Comparison of ENCODE assay signal across 17 mouse cellular contexts in the genomic region with DNA sequence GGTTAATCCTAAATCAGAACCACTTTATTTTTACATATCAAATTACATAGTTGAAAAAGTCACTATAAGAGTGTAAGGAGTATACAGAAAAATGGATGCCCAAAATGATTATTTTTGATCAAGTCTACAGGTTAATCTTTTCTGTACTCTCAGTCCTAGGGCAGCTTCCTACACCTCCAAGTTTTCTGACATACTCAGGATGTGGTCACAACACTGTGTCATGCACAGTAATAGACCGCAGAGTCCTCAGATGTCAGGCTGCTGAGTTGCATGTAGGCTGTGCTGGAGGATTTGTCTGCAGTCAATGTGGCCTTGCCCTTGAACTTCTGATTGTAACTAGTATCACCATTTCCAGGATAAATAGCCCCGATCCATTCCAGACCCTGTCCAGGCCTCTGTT.
DNase-seq lines count a peak whose midpoint lies in the region; TF ChIP-seq lines count a peak whose summit lies in the region.
"Had no signal": no experiment of that assay in that cellular context is flagged by ENCODE, and none has a peak within 500 bp of the region (broad histone marks: within the 10 kb centered on the region; RNA-seq: fewer than 3 reads in every experiment).

No protein-coding gene starts in this region.

- H3K9me3 ChIP-seq in midbrain, embryonic 10.5 days (replicated peaks), result peaks cover 38% of the 10 kb centered on the region
- H3K9me3 ChIP-seq: embryonic facial prominence, embryonic 12.5 days; liver, embryonic 12.5 days had no signal

- WGBS in midbrain, embryonic 10.5 days, result 91% methylated on average over 2 of the region's 2 CpGs

- intact Hi-C loops in gastrocnemius, adult 2 months (cut with DNase I), result no loop called here

- H3K27me3 ChIP-seq in midbrain, embryonic 10.5 days (ENCODE audit: low read depth, poor library complexity, severe bottlenecking), result no peaks in the 10 kb centered on the region
- H3K27me3 ChIP-seq: embryonic facial prominence, embryonic 12.5 days; liver, embryonic 12.5 days had no signal

- H3K4me3 ChIP-seq in midbrain, embryonic 10.5 days, result no peak overlapping the region
- H3K4me3 ChIP-seq in gastrocnemius, adult 2 months, result no peak overlapping the region
- H3K4me3 ChIP-seq: embryonic facial prominence, embryonic 12.5 days; erythroblast, embryonic 14.5 days; liver, embryonic 12.5 days had no signal

- no peaks in the 10 kb centered on the region for H3K4me1 ChIP-seq in midbrain, embryonic 10.5 days
- H3K4me1 ChIP-seq: embryonic facial prominence, embryonic 12.5 days; liver, embryonic 12.5 days had no signal

- no peak overlapping the region for H3K27ac ChIP-seq in midbrain, embryonic 10.5 days (replicated peaks)
- H3K27ac ChIP-seq in gastrocnemius, adult 2 months, result no peak overlapping the region
- H3K27ac ChIP-seq: embryonic facial prominence, embryonic 12.5 days; liver, embryonic 12.5 days had no signal

- no peaks in the 10 kb centered on the region for H3K36me3 ChIP-seq in midbrain, embryonic 10.5 days
- H3K36me3 ChIP-seq: embryonic facial prominence, embryonic 12.5 days; liver, embryonic 12.5 days had no signal

- DNase-seq in adrenal gland, adult (ENCODE audit: inconsistent age in 2 of 2, low spot score in 1 of 2), result peak; percentile 12 to 49
- DNase-seq in adrenal gland, postnatal 36 days, result no peak
- peak; percentile 14 for DNase-seq in induced T-regulatory cell, adult 2 months (ENCODE audit: low read depth)
- peak; percentile 3 for DNase-seq in thymus, postnatal 0 days (ENCODE audit: low spot score)
- no peak for DNase-seq in midbrain, embryonic 10.5 days (ENCODE audit: low spot score)
- DNase-seq in heart, adult 8-10 months (ENCODE audit: low spot score), result no peak
- DNase-seq in gastrocnemius, adult 2 months, result no peak
- no peak for DNase-seq in MN1 (ENCODE audit: low spot score)
- DNase-seq: adrenal gland, postnatal 25 days; cerebellum, adult 11-12 months; gastrocnemius, postnatal 14 days; kidney, adult 9 months; kidney, postnatal 36 days; lung, adult 2 months had no signal

- no peak for TF ChIP-seq CTCF in gastrocnemius, adult 2 months (IDR thresholded peaks at IDR 0.05)

Comparison
In these comparisons a context has a peak if more than half of its experiments do, and no peak if none do; other contexts are left out.
1. DNase-seq: peak in adrenal gland, adult (2 of 2), induced T-regulatory cell, adult 2 months (single experiment) and thymus, postnatal 0 days (single experiment); none in adrenal gland, postnatal 36 days (0 of 2), midbrain, embryonic 10.5 days (single experiment), heart, adult 8-10 months (single experiment), gastrocnemius, adult 2 months (single experiment) and MN1 (single experiment).